Mouse (Mus musculus) bone marrow, adult 2 months (tissue): ENCODE measurements at regions not wholly inside any gene's neighbourhood (a gene's known extent, or its start where the extent isn't known, plus 50 kb on each side); places are given as distances from the start of the nearest gene placed in this dataset.

Experiments used
- H3K27ac ChIP-seq: fragments of 200-500 bp; 2 replicates; pipeline ENCODE4 v1.5.1; 2012; ENCODE audit warnings: low read depth, mild to moderate bottlenecking, control low read depth, inconsistent platforms, low read length; ENCODE audit not compliant: control insufficient read depth, poor library complexity, insufficient read depth
- H3K4me1 ChIP-seq: fragments of 200-500 bp; 2 replicates; pipeline ENCODE4 v1.6.1; 2011; ENCODE audit warnings: low read length; ENCODE audit not compliant: control insufficient read depth, insufficient read depth
- H3K4me3 ChIP-seq: fragments of 200-500 bp; replicated peaks from 2 replicates; pipeline ENCODE3; 2011; ENCODE audit warnings: mild to moderate bottlenecking, low read depth, low read length, control low read depth; ENCODE audit not compliant: control insufficient read depth
- CTCF ChIP-seq: fragments of 200-500 bp; IDR thresholded peaks from 2 replicates; pipeline ENCODE4 v1.5.1; 2011; ENCODE audit warnings: low read length, control low read depth; ENCODE audit not compliant: control insufficient read depth, insufficient read depth
- POLR2A ChIP-seq: fragments of 200-500 bp; IDR thresholded peaks from 2 replicates; pipeline ENCODE4 v1.6.1; 2011; ENCODE audit warnings: low read depth, mild to moderate bottlenecking, control low read depth, low read length, borderline replicate concordance; ENCODE audit not compliant: control insufficient read depth
- WGBS: fragments of 180-500 bp; shearing (Covaris S2); methylation state at CpG from one replicate; pipeline ENCODE4 v1.1.7; 2018; 5-methylcytosine and 5-hydroxymethylcytosine counted together

DNA sequence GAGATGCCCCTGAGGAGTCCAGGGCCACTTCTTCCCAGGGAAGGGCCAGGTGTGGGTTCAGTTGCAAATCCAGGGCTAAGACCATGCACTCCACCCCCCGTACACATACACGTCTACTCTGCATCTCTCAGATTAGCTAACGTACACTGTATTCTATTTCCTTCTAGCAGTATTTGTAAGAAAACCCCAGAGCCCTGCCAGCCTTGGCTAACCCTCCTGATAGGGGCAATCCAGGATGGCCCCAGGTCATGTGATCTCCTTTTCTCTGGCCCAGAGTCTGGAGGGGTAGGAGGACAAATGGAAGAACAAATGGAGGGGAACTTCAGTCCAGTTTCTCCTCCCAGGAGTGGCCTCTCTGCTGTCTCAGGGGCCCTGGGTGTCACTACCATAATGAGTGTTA lies 98.9 kb downstream of the 1810010D01Rik start:
- 84% methylated on average over 3 of the region's 3 CpGs for WGBS
- TF ChIP-seq POLR2A (no peak), CTCF (no peak)
- Histone ChIP-seq H3K4me3 (no peak overlapping the region), H3K4me1 (peaks cover 11% of the 10 kb centered on the region; the same call in 1 of the 2 replicates), H3K27ac (no peak overlapping the region)

DNA sequence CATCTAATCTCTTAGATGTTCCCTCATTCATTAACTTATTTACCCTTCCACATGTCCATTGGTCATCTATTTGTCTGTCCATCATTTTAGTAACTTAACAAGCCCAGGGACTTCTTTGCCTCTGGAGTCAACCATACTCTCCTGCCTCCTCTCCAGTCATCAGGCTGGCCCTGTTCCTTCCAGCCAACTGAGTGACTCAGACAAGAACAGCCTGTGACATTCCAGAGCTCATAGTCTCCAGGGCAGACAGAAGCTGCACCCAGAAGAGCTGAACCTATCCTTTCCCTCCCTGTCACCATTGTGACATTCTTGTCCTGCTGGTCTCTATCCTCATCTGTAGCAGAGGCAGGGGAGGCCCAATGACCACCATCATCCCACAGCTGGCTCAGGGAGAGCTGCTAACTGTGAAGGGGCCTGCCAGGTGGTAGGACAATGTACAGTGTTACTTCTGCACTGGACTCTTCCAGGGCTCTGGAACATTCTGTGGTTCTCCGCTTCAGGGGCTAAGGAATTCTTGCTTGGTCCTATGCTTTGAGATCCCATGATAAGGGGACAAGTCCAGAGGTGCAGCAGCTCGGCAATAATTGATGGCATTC lies 100.2 kb downstream of the 1810010D01Rik start:
- Histone ChIP-seq H3K27ac (no peak overlapping the region), H3K4me3 (no peak overlapping the region), H3K4me1 (peaks cover 6% of the 10 kb centered on the region; the same call in 1 of the 2 replicates)
- WGBS = 72% methylated on average over 2 of the region's 2 CpGs
- TF ChIP-seq CTCF (no peak), POLR2A (no peak)

GRCm38 (mm10) chr7:145106494-145106849 lies 101.4 kb downstream of the 1810010D01Rik start:
- no peak overlapping the region for H3K4me3 ChIP-seq
- no peak for TF ChIP-seq CTCF
- no peak for TF ChIP-seq POLR2A
- 11% methylated on average over 4 of the region's 4 CpGs for WGBS
- no peak overlapping the region for H3K27ac ChIP-seq
- H3K4me1 ChIP-seq = 0 out of 2 replicates have a peak, but pooled peaks cover 1% of the 10 kb centered on the region

GRCm38 (mm10) chr7:145105831-145106493 lies 102.0 kb downstream of the 1810010D01Rik start:
- no peak overlapping the region for H3K27ac ChIP-seq
- WGBS = 78% methylated on average over 7 of the region's 7 CpGs
- TF ChIP-seq CTCF = no peak
- no peak for TF ChIP-seq POLR2A
- 0 out of 2 replicates have a peak, but pooled peaks cover 1% of the 10 kb centered on the region for H3K4me1 ChIP-seq
- H3K4me3 ChIP-seq = no peak overlapping the region

DNA sequence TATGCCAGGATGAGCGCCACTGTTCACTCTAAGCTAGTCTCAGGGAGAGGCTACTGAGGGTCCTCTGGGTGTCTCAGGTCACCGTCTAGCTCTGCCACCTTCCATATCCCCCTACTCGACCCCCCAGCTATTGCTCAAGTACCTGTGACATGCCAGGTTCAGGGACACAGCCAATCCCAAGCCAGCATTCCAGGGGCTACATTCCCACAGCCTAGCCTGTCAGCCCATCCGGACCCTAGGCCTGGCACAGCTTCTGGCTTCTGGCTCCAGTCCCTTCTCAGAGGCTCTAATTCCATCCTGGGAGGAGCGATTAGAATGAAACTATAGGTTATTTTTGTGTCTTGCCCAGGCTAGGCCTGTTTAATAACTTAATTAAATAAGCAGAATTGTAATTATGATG lies 105.2 kb downstream of the 1810010D01Rik start:
- 78% methylated on average over 5 of the region's 5 CpGs for WGBS
- Histone ChIP-seq H3K4me1 (no peaks in the 10 kb centered on the region), H3K4me3 (no peak overlapping the region), H3K27ac (no peak overlapping the region)
- TF ChIP-seq POLR2A (no peak), CTCF (no peak)

GRCm38 (mm10) chr7:145102216-145102615 lies 105.7 kb downstream of the 1810010D01Rik start:
- TF ChIP-seq CTCF (no peak), POLR2A (no peak)
- WGBS = 28% methylated on average over 6 of the region's 6 CpGs

GRCm38 (mm10) chr7:145098335-145098734 lies 109.6 kb downstream of the 1810010D01Rik start:
- Histone ChIP-seq H3K4me1 (no peaks in the 10 kb centered on the region), H3K4me3 (no peak overlapping the region), H3K27ac (no peak overlapping the region)
- TF ChIP-seq POLR2A (no peak), CTCF (peak; percentile 66)
- 59% methylated on average over 6 of the region's 6 CpGs for WGBS

More at GRCm38 (mm10) chr7:145102216-145102615, 105.7 kb downstream of the 1810010D01Rik start:
- no peaks in the 10 kb centered on the region for H3K4me1 ChIP-seq
- H3K4me3 ChIP-seq = no peak overlapping the region
- H3K27ac ChIP-seq = no peak overlapping the region

DNA sequence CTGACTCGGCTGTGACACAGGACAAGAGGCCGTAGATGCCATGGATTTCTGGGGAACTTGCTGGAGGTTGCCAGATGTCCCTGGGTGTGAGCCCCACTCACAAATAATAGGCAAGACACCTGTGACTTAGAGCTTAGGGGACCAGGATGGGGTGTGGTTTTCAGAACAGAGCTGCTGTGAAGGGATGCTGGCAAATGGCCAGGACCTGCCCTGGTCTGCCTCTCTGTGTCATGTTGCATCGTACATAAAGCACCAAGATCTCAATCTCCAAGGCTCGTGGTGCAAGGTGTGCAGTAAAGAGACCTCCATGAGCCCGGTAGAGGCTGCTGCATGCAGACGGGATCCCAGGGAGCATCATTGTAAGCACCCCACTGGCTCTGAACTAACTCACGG lies 113.8 kb downstream of the 1810010D01Rik start:
- Histone ChIP-seq H3K4me1 (peaks cover 6% of the 10 kb centered on the region; the same call in 1 of the 2 replicates), H3K27ac (no peak overlapping the region), H3K4me3 (no peak overlapping the region)
- TF ChIP-seq POLR2A = no peak
- no peak for TF ChIP-seq CTCF
- WGBS = 75% methylated on average over 7 of the region's 7 CpGs

- peaks cover 6% of the 10 kb centered on the region; the same call in 1 of the 2 replicates for H3K4me1 ChIP-seq
- H3K4me3 ChIP-seq = no peak overlapping the region
- TF ChIP-seq POLR2A (no peak), CTCF (no peak)
- WGBS = 78% methylated on average over 3 of the region's 3 CpGs
- no peak overlapping the region for H3K27ac ChIP-seq
Observed at GRCm38 (mm10) chr7:145093417-145094133, 114.3 kb downstream of the 1810010D01Rik start.
